Mouse (Mus musculus): ENCODE measurements around the gene Sptbn1. TPM values are rescaled to one million over a fixed set of nuclear protein-coding genes. Genes with fewer than 3 reads are reported as not detected.
A peak's percentile ranks its signal among the peaks of the same experiment; 100 is the strongest.

Sptbn1 gene
- polyA plus RNA-seq, 1 experiment from 2014 or later: 40.5 TPM

GRCm38 (mm10) chr11:30211663-30212416 lies 56.1 kb downstream of the Sptbn1 start:
- Histone ChIP-seq H3K79me2 (ENCODE audit: inconsistent target) (no peaks in the 10 kb centered on the region), H3K36me3 (ENCODE audit: inconsistent target) (no peaks in the 10 kb centered on the region), H3K4me3 (ENCODE audit: inconsistent target) (no peak overlapping the region), H3K27ac (no peak overlapping the region)
- 86% methylated on average over 5 of the region's 5 CpGs for WGBS (ENCODE audit: missing documents)

GRCm38 (mm10) chr11:30211141-30211540 lies 56.8 kb downstream of the Sptbn1 start:
- WGBS (ENCODE audit: missing documents): 55% methylated on average over 3 of the region's 3 CpGs
- H3K79me2 ChIP-seq (ENCODE audit: inconsistent target): no peaks in the 10 kb centered on the region
- H3K36me3 ChIP-seq (ENCODE audit: inconsistent target): no peaks in the 10 kb centered on the region
- no peak overlapping the region for H3K4me3 ChIP-seq (ENCODE audit: inconsistent target)
- H3K27ac ChIP-seq: no peak overlapping the region

GRCm38 (mm10) chr11:30210100-30210811 lies 57.7 kb downstream of the Sptbn1 start:
- no peak overlapping the region for H3K27ac ChIP-seq
- WGBS (ENCODE audit: missing documents): 94% methylated on average over 5 of the region's 6 CpGs
- no peak overlapping the region for H3K4me3 ChIP-seq (ENCODE audit: inconsistent target)
- H3K79me2 ChIP-seq (ENCODE audit: inconsistent target): no peaks in the 10 kb centered on the region
- no peaks in the 10 kb centered on the region for H3K36me3 ChIP-seq (ENCODE audit: inconsistent target)

- no peaks in the 10 kb centered on the region for H3K79me2 ChIP-seq (ENCODE audit: inconsistent target)
- WGBS (ENCODE audit: missing documents): 95% methylated on average over 4 of the region's 4 CpGs
- no peaks in the 10 kb centered on the region for H3K36me3 ChIP-seq (ENCODE audit: inconsistent target)
- no peak overlapping the region for H3K4me3 ChIP-seq (ENCODE audit: inconsistent target)
- no peak overlapping the region for H3K27ac ChIP-seq
These were observed 58.5 kb downstream of the Sptbn1 start for GRCm38 (mm10) chr11:30209495-30209894.

GRCm38 (mm10) chr11:30204398-30204797 lies 63.6 kb downstream of the Sptbn1 start:
- Histone ChIP-seq H3K79me2 (ENCODE audit: inconsistent target) (no peaks in the 10 kb centered on the region), H3K4me3 (ENCODE audit: inconsistent target) (no peak overlapping the region), H3K36me3 (ENCODE audit: inconsistent target) (no peaks in the 10 kb centered on the region), H3K27ac (no peak overlapping the region)

DNA sequence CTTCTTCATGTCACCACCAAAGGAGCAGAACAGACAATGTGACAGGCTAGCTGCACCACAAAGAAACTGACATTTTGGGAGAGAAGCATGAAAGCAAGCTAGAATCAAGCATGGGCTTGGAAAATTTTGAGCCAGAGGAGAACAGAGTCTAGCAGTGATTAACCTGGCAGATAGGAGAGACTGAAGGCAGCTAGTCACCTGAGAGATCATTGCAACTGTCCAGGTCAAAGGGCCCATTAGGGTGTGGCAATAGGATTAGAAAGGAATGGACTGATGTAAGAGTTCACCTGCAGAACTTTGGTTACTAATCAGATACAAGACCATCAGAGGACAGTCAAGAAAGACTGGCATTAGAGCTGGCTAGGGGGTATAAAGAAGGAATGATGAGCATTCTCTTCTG lies 67.6 kb downstream of the Sptbn1 start:
- no peaks in the 10 kb centered on the region for H3K36me3 ChIP-seq (ENCODE audit: inconsistent target)

DNA sequence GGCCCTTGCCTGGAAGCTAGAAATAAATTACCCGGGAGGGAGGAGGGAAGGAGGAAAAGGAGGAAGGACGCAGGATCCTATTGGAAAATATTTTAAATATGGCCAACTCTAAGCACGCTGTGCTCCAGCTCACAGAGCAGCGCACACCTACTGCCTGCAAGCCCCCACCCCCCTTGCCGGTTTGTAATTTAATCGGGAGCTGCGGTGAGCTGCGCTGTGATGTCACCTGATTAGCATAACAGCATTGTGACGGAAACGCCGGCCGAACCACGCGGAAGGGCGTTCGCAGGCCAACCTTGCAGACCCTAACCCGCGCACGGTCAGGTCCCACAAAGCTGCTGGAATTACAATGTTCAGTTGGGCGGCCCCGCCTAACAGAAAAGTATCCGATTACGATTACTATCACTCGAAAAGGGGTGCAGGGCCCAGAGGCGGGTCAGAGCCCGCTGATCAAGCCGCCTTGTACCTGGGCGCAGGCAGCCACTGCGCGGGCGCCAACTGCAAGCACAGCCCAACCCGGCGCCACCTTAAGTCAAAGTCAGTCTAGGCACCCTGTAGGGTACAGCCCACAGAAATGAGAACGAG lies 69.8 kb downstream of the Sptbn1 start:
- H3K4me3 ChIP-seq (ENCODE audit: inconsistent target): peak overlapping the region; percentile 65
- 2% methylated on average over 33 of the region's 34 CpGs for WGBS (ENCODE audit: missing documents)
- peak overlapping the region; percentile 63 for H3K27ac ChIP-seq
- H3K79me2 ChIP-seq (ENCODE audit: inconsistent target): peaks cover 49% of the 10 kb centered on the region
- H3K36me3 ChIP-seq (ENCODE audit: inconsistent target): no peaks in the 10 kb centered on the region

More for the DNA sequence above, 67.6 kb downstream of the Sptbn1 start:
- H3K4me3 ChIP-seq (ENCODE audit: inconsistent target): no peak overlapping the region
- H3K27ac ChIP-seq: no peak overlapping the region
- H3K79me2 ChIP-seq (ENCODE audit: inconsistent target): peaks cover 27% of the 10 kb centered on the region

DNA sequence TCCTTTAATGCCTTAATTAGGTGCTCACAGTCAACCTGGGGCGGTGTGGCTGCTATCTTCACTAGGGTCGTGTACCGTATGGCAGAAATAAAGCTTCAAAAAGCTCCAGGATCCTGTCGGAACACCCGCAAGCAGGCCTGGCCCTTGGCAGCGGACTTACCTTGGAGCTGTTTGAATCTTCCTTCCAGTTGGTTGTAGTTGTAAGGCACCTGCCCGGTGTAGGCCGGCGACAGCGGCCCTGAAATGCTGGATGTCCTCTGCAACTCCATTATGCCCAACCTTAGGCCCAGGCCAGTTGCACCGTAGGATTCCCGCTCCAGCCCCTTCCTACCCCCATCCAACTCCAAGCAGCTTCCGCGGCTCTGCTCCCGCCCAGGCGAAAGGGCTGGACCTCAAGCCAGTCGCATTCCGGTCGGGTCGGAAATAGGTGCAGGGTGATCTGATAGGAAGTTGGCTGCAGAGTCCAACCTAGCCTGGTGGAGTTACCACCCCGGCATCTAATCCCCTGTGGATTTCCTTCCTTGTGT lies 70.3 kb downstream of the Sptbn1 start:
- H3K79me2 ChIP-seq (ENCODE audit: inconsistent target): peaks cover 55% of the 10 kb centered on the region
- H3K36me3 ChIP-seq (ENCODE audit: inconsistent target): no peaks in the 10 kb centered on the region

GRCm38 (mm10) chr11:30196368-30197070 lies 71.5 kb downstream of the Sptbn1 start:
- Histone ChIP-seq H3K36me3 (ENCODE audit: inconsistent target) (no peaks in the 10 kb centered on the region), H3K27ac (peak overlapping the region; percentile 45; the same call in 1 of the 2 replicates), H3K4me3 (ENCODE audit: inconsistent target) (peak overlapping the region; percentile 65), H3K79me2 (ENCODE audit: inconsistent target) (peaks cover 66% of the 10 kb centered on the region)
- 10% methylated on average over 4 of the region's 4 CpGs for WGBS (ENCODE audit: missing documents)

More for the DNA sequence above, 70.3 kb downstream of the Sptbn1 start:
- Histone ChIP-seq H3K27ac (peak overlapping the region; percentile 63), H3K4me3 (ENCODE audit: inconsistent target) (peak overlapping the region; percentile 65)
- WGBS (ENCODE audit: missing documents): under 1% methylated on average over 21 of the region's 21 CpGs

DNA sequence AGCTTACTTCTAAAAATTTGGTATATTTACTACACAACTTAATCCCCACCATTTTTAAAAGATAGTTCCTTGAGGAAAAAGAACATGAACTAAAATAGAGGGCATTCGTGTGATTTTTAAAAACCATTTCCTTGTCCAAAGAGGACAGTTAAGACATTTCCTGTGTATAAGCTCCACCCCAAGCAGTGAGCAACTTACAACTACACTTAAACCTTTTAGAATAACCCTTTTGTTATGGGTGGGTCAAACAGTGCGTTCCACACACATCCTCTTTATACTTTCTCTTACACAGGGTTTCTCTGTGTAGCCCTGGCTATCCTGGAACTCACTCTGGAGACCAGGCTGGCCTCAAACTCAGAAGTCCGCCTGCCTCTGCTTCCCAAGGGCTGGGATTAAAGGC lies 72.2 kb downstream of the Sptbn1 start:
- Histone ChIP-seq H3K79me2 (ENCODE audit: inconsistent target) (peaks cover 73% of the 10 kb centered on the region), H3K36me3 (ENCODE audit: inconsistent target) (no peaks in the 10 kb centered on the region), H3K27ac (peak overlapping the region; percentile 45), H3K4me3 (ENCODE audit: inconsistent target) (peak overlapping the region; percentile 65; the same call in 1 of the 2 replicates)
- WGBS (ENCODE audit: missing documents): 4% methylated on average over 3 of the region's 3 CpGs

- Histone ChIP-seq H3K27ac (no peak overlapping the region), H3K4me3 (ENCODE audit: inconsistent target) (no peak overlapping the region), H3K79me2 (ENCODE audit: inconsistent target) (peaks cover 82% of the 10 kb centered on the region), H3K36me3 (ENCODE audit: inconsistent target) (no peaks in the 10 kb centered on the region)
- WGBS (ENCODE audit: missing documents): no CpG with 5 or more reads among the region's 1 CpGs
These were observed 73.2 kb downstream of the Sptbn1 start for GRCm38 (mm10) chr11:30194800-30195199.

DNA sequence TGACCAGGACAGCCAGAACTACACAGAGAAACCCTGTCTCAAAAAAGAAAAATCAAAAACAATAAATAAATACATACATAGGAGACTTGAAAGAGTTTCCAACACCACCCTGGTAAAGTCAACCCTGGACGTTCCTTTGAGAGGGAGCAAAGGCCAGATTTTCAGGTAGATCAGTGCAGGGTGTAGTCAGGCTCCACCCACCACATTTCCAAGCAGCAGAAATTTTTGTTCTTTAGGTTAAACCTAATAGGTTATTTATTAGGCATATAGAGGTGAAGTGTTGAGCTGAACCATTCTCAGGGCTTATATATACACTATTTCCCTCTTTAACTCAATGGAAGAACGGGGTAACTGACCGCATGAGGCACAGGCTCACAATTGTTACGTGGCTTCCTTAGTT lies 77.0 kb downstream of the Sptbn1 start:
- Histone ChIP-seq H3K4me3 (ENCODE audit: inconsistent target) (no peak overlapping the region), H3K36me3 (ENCODE audit: inconsistent target) (no peaks in the 10 kb centered on the region), H3K79me2 (ENCODE audit: inconsistent target) (peaks cover 99% of the 10 kb centered on the region), H3K27ac (no peak overlapping the region)
- 98% methylated on average over 4 of the region's 4 CpGs for WGBS (ENCODE audit: missing documents)

DNA sequence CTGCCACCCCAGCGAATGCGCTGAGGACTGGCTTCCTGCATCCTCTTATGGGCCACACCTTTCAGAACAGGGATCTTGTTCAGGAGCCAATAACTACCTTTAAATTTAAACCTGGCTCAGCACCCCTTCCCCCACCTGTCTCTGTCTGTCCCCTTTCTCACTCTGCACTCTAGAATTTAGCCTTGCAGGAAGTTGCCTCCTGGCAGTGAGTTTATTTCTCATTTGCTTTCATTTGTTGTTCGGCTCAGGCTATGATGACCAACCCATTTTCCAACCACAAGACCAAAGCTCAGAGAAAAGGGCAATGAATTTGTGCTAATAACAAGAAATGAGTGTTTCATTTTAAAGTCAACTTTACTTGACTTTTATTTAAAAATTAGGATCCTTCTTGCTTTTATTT lies 77.9 kb downstream of the Sptbn1 start:
- Histone ChIP-seq H3K4me3 (ENCODE audit: inconsistent target) (no peak overlapping the region), H3K27ac (no peak overlapping the region), H3K36me3 (ENCODE audit: inconsistent target) (no peaks in the 10 kb centered on the region), H3K79me2 (ENCODE audit: inconsistent target) (peaks cover 99% of the 10 kb centered on the region)
- 29% methylated on average over 3 of the region's 3 CpGs for WGBS (ENCODE audit: missing documents)

- H3K4me3 ChIP-seq (ENCODE audit: inconsistent target): no peak overlapping the region
- no peak overlapping the region for H3K27ac ChIP-seq
- H3K79me2 ChIP-seq (ENCODE audit: inconsistent target): peaks cover 83% of the 10 kb centered on the region
- 75% methylated on average over 4 of the region's 4 CpGs for WGBS (ENCODE audit: missing documents)
- no peaks in the 10 kb centered on the region for H3K36me3 ChIP-seq (ENCODE audit: inconsistent target)
These were observed 81.0 kb downstream of the Sptbn1 start for GRCm38 (mm10) chr11:30186902-30187470.

All from macrophage (primary cell).